Mouse (Mus musculus): ENCODE results near the gene Ntsr2.
"Not testable (repeated sequence)": the region's sequence is repeated elsewhere in the genome, so short reads cannot be mapped to it uniquely, and the experiment has no call there.

The Ntsr2 gene

GRCm38 (mm10) chr12:16649819-16650218 is 3.4 kb upstream of the Ntsr2 start:
- DNase-seq, result no peak

GRCm38 (mm10) chr12:16655604-16656003 is 2.4 kb downstream of the Ntsr2 start:
- no peak for DNase-seq

GRCm38 (mm10) chr12:16656906-16657875 is 4.0 kb downstream of the Ntsr2 start:
- DNase-seq, result no peak

GRCm38 (mm10) chr12:16661459-16661858 is 8.3 kb downstream of the Ntsr2 start:
- peak in 1 of 2 experiments; percentile 24 for DNase-seq

GRCm38 (mm10) chr12:16661936-16662335 is 8.8 kb downstream of the Ntsr2 start:
- no peak for DNase-seq

GRCm38 (mm10) chr12:16662955-16663585 is 9.9 kb downstream of the Ntsr2 start:
- no peak for DNase-seq

- no peak for DNase-seq
These were observed 11.8 kb downstream of the Ntsr2 start for GRCm38 (mm10) chr12:16665022-16665421.

- DNase-seq, result no peak
These were observed 16.0 kb downstream of the Ntsr2 start for GRCm38 (mm10) chr12:16669176-16669575.

- no peak for DNase-seq
These were observed 19.1 kb downstream of the Ntsr2 start for GRCm38 (mm10) chr12:16672246-16672645.

GRCm38 (mm10) chr12:16690631-16691030 is 37.4 kb downstream of the Ntsr2 start:
- DNase-seq, result no peak

GRCm38 (mm10) chr12:16694783-16695182 is 41.6 kb downstream of the Ntsr2 start:
- DNase-seq, result no peak

GRCm38 (mm10) chr12:16695252-16695651 is 42.1 kb downstream of the Ntsr2 start:
- DNase-seq, result not testable (repeated sequence)

GRCm38 (mm10) chr12:16696146-16696545 is 43.0 kb downstream of the Ntsr2 start:
- no peak for DNase-seq

- no peak for DNase-seq
These were observed 45.5 kb downstream of the Ntsr2 start for GRCm38 (mm10) chr12:16698691-16699090.
